Mouse (Mus musculus): ENCODE data around the gene Cacna2d2.

Gene Cacna2d2

DNA sequence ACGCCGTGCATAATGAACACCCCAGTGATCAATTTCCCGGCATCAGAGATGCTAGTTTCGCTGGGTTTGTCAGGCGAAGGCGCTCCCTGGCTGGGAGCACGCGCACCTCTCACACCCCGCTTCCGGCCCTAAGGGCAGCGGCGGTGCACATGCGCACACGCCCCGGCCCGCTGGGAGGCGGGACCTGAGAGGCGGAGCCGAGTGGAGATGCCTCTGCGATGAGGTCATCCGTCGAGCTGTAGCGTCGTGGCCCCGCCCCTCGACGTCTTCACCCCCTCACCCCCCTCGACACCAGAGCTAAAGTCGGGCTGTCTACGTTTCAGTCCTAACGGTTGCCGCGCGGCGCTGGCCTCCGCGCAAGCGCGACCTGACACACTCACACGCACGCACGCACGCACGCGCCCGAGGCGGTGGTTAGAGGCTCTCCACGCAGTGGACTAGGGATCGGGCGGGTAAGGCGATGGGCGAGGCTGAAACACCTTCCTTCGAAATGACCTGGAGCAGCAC, 155.0 kb downstream of the Cacna2d2 start:
- peak; percentile 98 for DNase-seq (ENCODE audit: low read depth, low spot score)

DNA sequence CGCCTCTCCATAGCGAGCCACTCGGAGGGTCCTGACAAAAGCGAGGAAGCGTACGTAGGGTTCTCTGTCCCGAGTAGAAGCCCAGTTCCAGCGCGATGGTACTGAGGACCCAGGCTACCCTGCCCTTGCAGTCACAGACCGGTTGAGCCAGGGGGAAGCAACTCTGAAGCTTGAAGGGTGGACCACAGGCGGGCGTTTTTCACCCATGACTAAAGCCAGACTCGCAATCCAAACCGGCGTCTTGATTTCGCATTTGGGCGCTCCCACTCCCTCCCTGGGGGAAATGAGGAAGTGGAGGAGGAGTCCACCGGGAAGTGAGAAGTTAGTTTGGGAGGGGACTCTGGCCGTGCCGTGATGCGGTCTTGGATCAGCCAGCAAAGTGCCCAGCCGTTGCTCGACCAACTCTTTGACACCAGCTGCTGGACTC, 155.6 kb downstream of the Cacna2d2 start:
- DNase-seq (ENCODE audit: low read depth, low spot score), result peak; percentile 77

DNA sequence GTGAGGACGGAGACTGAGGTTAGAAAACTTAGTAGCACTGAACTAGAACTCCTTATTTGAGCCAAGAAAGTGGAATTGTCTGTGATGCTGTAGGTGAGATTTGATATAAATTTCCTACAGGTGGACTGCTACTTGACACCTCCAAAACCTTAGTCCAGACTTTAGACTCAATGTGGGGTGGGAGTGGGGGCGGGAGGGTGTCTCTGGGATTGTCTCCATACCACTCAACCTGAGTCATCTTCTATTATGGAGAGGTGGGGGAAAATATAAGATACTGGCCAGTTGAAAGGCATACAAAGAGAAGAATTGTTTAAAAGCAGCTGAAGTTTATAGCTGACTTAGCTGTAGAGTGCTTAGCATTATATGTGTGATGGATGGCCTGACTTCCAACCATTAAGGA, 156.3 kb downstream of the Cacna2d2 start:
- no peak for DNase-seq (ENCODE audit: low read depth, low spot score)

DNA sequence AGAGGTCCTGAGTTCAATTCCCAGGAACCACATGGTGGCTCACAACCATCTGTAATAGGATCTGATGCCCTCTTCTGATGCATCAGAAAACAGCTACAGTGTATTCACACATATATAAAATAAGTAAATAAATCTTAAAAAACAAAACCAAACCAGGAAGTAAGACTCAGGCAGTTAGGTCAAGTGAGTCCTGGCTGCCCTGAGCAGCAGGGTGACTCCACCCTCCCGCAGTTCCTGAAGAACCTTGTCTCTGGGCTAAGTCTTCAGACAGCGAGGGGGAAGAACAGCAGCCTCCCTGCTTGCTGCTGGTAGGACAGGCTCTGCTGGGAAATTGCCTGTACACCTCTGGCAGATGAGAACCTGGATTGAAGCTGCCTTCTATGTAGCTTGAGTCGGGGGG, 156.9 kb downstream of the Cacna2d2 start:
- no peak for DNase-seq (ENCODE audit: low read depth, low spot score)

DNA sequence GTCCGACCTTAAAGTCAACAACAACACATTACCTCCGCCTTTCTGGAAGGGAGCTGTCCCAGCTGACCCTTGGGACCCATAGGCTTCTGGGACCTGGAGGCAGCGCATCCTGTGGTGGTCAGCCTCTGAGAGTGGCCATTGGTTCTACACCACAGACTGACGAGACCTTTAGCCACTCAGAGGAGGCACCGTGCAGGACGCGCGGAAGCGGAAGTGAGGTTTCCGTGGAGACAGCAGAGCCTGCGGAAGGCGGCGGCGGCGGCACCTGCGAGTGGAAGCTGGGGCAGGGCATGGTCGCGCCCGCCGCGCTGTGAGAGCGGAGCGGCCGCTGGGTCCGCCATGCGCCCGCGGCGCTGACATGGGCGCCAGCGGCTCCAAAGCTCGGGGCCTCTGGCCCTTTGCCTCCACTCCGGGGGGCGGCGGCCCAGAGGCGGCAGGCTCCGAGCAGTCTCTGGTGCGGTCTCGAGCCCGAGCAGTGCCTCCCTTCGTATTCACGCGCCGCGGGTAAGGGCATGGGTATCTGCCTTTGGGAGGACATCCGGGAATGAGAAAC, 163.7 kb downstream of the Cacna2d2 start, which contains the start of gene Tusc2:
Gene Tusc2, plus strand, starts transcription at position 227 of the 553 bp plus-strand sequence.
- peak; percentile 97 for DNase-seq (ENCODE audit: low read depth, low spot score)

DNA sequence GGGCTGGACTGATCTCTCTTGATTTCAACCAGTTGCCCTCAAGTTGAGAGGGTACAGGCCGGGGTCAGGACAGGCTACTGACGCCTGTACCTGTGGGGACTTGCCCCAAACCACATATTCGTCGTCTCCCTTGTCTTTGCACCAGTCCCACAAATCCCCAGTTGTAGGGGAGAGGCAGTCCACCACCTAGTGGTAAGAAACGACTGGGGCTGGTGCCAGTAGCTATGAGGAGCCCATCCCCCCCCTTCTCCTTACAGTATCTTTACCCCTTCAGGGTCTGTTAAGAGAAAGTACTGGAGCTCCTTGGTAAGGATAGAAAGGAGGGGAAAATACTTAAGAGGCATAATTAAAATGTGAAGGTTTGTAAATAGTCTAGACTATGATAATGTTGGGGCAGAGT, 166.1 kb downstream of the Cacna2d2 start:
- peak; percentile 43 for DNase-seq (ENCODE audit: low read depth, low spot score)

DNA sequence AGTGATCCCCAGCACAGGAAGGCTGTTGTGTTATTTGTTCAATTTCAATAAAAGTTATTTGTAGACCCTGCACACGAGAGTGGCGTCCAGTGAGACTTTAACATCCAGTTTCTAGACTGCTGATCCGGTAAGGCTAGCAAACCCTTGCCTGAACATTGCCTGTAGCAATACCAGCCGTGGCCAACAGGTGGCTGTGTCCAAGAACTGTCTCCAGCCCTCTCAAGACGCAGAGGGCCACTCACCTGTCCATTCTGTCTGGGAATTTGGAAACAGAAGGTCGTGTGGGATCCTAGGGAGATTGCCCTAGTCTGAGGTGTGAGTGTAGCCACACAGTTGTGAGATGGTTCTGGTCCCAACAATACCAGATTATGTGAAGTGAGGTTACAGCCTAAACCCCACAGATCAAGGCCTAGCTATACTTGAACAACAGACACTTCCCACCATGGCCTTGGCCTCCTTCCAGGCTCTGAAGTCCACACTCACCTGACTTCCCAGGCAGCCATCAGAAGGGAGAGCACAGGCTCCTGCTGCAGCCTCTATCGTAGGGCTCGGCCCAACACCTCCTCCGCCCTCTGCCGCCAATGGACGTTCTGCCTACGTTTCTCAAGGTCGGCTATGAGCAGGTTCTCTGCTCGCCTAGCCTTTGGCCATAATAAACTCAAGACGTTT, 166.8 kb downstream of the Cacna2d2 start:
- DNase-seq (ENCODE audit: low read depth, low spot score), result peak; percentile 69

DNA sequence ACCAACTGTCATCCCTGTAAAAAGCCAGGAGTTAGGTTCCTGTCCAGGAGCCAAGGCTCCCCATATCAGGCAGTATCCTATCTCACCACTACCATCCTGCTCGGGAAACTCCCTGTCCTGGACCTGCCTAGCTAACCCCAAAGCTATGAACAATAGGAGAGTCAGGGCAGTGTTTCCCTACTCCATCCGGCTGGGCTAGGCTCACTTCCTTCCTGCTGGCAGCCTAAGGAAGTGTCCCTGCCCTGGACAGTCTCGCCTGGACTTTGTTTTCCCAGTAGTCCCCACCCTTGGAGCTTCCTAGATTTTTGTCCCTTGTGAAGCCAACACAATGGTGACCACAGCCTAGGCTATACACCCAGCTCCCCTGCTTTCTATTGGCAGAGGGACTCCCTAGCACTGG, 167.4 kb downstream of the Cacna2d2 start:
- no peak for DNase-seq (ENCODE audit: low read depth, low spot score)

DNA sequence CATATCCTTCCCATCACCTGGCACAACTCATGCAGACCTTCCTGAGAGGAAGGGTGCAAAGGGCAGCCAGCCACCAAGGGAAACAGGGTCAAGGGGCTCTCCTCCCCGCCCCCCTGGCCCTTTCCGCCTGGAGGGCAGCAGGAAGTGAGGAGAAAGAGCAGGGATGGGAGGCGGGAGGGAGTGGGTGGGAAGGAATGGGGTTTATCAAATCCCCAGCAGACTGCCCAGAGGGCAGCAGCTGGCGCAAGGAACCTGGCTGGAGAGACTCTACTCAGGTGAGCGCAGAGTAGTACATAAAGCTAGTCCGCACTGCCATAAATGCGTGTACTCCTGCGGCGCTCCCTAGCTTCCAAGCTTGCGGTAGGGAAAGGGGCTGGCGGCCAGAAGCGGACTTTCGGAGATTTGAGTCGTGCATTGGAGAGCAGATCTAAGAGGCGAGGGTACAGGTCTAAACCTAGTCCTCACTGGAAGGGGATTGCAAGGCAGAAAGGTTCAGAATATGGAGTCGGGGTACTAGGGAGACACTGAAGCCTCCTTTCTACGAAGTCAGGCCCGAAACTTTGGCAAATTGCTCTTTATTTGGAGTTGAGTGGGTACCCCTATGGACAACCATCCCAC, 168.4 kb downstream of the Cacna2d2 start, which contains the start of gene Hyal2:
Gene Hyal2, plus strand, starts transcription at position 244 of the 618 bp plus-strand sequence.
- no peak for DNase-seq (ENCODE audit: low read depth, low spot score)

DNA sequence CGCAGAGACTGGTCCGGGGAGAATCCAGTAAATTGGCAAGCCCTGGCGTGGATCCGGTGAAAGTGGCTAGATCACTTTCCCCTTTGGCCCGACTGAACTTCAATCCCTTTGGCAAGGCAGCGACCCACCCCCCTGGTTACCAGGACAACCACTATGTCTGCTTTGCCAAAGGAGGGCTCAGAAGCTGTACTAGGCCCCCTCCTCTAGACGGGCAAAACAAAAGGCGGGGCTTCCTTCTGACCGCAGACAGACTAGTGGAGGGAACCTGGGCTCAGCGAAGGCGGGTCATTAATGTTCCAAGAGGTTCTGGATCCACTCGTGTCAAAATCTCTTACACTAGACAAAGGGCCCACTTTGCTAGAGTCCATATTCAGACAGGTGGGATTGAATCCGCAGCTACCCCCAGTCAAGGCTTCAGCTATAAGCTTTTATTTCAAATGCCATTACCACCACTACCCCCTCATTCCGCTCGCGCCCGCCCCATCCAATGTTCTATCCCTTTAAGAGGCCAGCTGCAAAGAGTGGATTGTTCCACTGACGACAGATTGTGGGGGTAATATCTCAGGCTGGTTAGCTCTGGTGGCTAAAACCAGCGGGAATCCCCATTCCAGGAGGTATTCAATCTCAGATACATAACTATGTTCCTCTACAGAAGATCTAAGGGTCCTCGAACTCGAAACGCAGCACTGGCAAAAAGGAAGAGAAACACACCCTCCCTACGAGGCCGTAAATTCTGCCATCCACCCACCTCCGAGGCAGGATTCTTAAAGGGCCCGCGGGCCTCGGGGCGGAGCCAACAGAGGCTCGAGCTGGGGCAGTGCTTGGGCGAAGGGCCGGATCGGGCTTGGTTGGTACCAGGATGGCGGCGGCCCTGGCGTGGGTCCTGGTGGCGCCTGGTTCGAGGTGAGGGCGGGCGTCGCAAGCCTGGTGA, 169.2 kb downstream of the Cacna2d2 start:
- peak; percentile 95 for DNase-seq (ENCODE audit: low read depth, low spot score)

DNA sequence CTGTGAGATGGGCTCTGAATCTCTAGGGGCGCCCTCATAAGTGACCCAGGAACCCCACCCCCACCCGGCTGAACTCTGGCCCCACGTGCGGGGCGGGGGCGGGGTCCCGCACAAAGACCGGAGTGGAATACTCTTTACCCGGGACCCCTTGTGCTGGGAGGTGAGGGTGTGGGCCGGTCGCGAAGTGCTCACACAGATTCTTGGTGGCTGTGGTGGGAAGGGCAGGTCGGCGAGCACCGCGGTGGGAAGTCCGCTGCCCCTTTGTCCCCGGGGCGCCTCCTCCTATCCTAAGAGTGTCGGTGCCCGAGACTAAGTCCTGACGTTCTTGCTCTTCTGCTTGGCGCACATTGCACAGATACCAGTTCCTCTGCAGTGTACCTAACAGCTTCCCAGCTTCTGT, 169.9 kb downstream of the Cacna2d2 start:
- DNase-seq (ENCODE audit: low read depth, low spot score), result no peak

DNA sequence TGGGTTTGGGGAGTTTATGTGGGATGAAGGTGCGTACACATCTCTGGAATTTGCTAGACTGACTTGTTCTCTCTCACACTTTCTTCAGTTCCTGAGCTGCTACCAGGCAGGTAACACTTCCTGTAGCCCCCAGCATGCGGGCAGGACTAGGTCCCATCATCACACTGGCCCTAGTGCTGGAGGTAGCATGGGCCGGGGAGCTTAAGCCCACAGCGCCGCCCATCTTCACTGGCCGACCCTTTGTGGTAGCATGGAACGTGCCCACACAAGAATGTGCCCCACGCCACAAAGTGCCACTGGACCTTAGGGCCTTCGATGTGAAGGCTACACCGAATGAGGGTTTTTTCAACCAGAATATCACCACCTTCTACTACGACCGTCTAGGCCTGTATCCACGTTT, 170.6 kb downstream of the Cacna2d2 start:
- DNase-seq (ENCODE audit: low read depth, low spot score), result no peak

DNA sequence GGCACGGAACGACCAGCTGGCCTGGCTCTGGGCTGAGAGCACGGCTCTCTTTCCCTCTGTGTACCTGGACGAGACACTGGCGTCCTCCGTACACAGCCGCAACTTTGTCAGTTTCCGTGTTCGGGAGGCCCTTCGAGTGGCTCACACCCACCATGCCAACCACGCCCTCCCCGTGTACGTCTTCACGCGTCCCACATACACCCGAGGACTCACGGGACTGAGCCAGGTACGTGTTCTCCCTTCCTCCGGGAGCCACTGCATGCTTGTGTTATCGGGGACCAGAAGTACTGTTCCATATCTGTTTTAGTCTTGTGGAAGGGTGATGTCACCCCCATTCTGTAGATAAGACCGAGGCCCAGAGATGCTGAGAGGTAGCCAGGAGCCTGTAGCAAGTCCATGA, 171.4 kb downstream of the Cacna2d2 start:
- no peak for DNase-seq (ENCODE audit: low read depth, low spot score)

DNA sequence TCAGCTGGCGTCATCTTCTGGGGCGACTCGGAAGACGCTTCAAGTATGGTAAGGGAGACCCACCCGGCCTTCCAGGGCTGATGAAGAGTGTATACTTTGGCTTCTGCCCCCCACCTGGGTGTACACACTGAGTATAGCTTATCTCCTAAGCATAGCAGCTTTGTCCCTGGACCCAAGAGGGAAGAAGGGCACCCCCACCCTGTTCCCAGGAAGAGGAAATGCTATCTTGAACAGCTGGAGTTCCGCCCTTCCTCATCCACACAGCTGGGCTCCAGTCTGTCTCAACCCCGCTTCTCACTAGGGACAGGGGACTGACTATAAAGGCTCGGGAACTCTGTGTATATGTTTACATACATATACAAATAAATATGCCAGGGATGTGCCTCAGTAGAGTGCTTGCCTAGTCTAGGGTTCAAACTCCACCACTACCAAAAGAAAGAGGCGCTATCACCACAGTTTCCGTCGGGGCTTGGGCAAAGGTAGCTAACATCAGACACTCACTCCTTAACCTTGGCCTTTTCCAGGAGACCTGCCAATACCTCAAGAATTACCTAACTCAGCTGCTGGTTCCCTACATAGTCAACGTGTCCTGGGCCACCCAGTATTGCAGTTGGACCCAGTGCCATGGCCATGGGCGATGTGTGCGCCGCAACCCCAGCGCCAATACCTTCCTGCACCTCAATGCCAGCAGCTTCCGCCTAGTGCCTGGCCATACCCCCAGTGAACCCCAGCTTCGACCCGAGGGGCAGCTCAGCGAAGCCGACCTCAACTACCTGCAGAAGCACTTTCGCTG, 172.3 kb downstream of the Cacna2d2 start:
- DNase-seq (ENCODE audit: low read depth, low spot score), result no peak

DNA sequence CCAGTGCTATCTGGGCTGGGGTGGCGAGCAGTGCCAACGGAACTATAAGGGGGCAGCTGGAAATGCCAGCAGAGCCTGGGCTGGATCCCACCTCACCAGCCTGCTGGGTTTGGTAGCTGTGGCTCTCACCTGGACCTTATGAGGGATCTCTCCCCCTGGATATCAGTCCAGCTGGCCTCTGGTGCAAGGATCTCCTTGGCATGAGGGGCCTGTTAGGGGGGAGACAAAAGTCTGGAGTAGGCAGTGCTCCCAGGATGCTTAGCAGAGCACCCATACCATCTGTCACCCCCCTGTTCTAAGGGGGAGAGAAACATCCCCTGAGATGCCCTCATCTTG, 172.9 kb downstream of the Cacna2d2 start:
- DNase-seq (ENCODE audit: low read depth, low spot score), result no peak

DNA sequence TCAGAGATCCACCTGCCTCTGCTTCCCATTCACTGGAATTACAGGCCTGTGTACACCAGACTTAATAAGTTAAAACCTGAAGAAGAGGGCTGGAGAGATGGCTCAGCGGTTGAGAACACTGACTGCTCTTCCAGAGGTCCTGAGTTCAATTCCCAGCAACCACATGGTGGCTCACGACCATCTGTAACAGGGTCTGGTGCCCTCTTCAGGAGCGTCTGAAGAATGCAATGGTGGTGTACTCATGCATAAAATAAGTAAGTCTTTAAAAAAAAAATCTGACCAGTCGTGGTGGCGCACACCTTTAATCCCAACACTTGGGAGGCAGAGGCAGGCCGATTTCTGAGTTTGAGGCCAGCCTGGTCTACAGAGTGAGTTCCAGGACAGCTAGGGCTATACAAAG, 174.4 kb downstream of the Cacna2d2 start:
- DNase-seq (ENCODE audit: low read depth, low spot score), result peak; percentile 83

DNA sequence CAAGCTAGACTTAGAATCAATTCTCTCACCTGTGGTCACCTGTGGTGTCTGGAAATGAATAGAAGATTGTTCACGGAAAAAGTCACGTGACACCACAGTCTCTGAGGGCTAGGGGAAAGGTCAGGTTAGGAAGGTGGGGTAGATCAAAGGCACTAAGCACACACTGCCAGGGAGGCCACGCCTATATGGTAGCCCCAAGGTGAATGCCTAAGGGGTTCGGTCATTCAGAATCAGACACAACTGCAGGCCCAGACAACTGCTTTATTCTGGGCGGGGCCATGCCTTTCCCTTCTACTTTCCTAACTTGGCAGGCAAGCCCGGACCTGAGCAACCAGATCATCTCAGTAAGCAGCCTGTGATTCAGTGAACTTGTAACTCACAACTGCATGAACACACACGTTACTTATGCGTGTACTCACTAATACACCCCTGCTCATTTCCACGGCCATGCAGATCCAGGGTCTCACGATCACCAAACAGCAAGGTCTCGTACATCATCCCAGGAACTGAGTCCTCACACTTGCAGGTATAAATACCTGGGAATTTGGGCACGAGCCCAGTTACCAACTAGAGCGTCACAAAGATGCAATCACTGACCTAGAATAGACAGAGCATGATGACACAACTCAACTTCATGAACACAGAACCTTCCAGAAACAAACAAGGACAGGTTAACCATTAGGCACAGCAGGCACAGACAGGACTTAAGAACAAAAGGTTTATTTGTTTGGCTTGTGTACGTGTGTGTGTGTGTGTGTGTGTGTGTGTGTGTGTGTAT, 176.4 kb downstream of the Cacna2d2 start:
- DNase-seq (ENCODE audit: low read depth, low spot score), result peak; percentile 94

DNA sequence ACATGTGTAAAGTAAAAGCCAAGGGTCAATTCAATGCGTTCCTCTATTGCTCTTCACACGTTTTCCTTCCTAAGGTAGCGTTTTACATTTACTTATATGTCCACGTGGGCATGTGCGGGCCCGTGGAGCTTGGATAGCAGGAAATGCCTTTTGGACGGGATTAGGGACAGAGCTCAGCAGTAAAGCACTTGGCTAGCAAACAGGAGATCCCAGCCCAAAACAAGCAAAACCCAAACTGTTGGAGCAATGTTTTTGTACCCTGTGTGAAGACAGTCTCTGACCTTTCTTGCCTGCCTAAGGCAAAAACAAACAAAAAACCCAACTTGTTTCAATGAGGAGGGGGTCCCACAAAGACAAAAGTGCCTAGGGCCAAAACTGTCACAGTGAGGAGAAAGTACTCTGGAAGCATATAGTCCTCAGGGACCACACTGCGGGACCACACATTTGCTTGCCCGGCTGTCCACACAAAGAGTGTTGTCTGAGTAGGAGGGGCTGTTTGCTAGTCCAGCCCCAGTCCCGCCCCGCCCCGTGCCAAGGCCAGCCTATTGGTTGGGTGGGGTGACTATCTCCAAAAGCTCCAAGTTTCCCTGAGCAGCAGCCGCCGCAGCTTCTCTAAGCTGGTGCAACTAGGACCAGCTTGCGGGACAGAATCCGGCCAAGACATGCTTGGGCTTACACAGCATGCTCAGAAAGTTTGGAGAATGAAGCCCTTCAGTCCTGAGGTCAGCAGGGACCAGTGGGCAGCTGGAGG, 177.1 kb downstream of the Cacna2d2 start, which contains the start of gene Hyal1:
Gene Hyal1, plus strand, starts transcription at position 571 of the 751 bp plus-strand sequence.
- DNase-seq (ENCODE audit: low read depth, low spot score), result peak; percentile 90

DNA sequence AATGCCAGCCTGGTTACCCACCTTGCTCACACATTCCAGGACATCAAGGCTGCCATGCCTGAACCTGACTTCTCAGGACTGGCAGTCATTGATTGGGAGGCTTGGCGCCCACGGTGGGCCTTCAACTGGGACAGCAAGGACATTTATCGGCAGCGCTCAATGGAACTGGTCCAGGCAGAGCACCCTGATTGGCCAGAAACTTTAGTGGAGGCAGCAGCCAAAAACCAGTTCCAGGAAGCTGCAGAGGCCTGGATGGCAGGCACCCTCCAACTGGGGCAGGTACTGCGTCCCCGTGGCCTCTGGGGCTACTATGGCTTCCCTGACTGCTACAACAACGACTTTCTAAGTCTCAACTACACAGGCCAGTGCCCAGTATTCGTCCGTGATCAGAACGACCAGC, 178.5 kb downstream of the Cacna2d2 start:
- no peak for DNase-seq (ENCODE audit: low read depth, low spot score)

Measured in R1 (cell line).